Mouse (Mus musculus) common myeloid progenitor, adult 5-6 weeks (primary cell): ENCODE results near the gene Arhgap32. TPM values are rescaled to one million over a fixed set of nuclear protein-coding genes. Genes with fewer than 3 reads are reported as not detected.
A peak's percentile ranks its signal among the peaks of the same experiment; 100 is the strongest.
"Not testable (repeated sequence)": the region's sequence is repeated elsewhere in the genome, so short reads cannot be mapped to it uniquely, and the experiment has no call there.

ENCODE experiments used
- ATAC-seq: replicated peaks from 2 replicates; pipeline ENCODE4 v1.8.0; 2016; ENCODE audit warnings: low read depth, mild to moderate bottlenecking, moderate TSS enrichment, inconsistent platforms; ENCODE audit not compliant: poor library complexity, severe bottlenecking
- total RNA-seq: library from RNA; stranded (forward); fragments of 200-1000, 187-1606 nt; gene quantifications from 2 replicates; pipeline ENCODE4 v1.2.3, GENCODE M21; 2017

Gene Arhgap32
- total RNA-seq, 1 experiment from 2014 or later = 12.4 TPM

DNA sequence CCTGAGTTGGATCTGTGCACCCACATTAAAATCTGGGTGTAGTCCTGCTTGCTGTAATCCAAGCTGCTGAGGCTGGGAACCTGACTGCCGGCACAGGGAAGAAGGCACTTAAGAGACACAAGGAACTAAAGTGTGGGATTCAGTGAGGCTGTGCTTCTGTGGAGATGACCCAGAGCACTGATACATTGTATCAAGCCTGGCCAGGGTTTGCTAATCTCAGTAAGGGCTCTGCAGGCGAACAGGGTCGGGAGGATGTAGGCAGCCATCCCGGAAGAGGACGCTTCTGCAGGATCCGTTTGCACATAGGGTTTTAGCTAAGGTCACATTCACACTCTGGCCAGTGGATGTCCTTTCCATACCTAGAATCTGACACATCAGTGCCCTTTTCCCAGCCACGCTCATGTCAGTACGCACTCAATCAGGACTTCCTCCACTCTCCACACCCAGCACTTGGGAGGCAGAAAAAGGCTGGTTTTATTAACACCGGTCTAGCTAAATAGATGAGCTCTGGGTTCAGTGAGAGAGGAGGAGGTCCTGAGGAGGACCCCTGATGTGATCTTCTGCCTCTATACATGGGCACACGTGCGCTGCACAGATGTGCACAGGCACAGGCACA lies 20.9 kb downstream of the Arhgap32 start:
- no peak for ATAC-seq

DNA sequence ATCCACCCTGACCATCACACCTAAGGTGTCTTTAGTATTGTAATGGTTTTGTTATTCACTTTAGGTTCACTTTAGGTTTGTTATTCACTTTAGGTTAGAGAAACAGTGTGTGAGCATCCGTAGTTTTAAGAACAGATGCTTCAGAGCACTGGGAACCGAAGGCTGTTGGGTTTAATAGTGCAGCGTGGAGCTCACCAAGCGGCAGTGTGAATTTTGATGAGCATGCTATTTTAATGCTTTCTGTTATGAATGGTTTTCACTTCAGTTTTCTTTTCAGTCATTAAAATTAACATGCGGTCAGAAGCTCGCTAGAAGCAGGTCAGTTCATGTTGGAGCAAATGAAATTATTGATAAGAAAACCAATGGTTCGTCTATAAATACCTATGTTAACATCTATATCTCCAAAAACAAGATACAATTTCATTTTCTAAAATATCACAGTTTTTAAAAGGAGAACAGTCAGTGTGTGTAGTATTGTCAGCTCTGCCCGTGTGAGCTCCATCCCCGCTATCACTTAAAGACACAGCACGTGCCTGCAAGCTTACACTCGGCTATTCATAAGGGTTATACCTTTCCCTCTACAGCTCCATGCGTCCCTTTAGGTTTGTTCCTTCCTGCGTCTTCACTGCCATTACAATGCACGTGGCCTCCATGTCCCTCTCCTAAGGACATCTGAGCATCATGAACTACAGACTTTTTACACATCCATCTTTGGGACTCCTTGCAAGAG lies 21.9 kb downstream of the Arhgap32 start:
- no peak for ATAC-seq

DNA sequence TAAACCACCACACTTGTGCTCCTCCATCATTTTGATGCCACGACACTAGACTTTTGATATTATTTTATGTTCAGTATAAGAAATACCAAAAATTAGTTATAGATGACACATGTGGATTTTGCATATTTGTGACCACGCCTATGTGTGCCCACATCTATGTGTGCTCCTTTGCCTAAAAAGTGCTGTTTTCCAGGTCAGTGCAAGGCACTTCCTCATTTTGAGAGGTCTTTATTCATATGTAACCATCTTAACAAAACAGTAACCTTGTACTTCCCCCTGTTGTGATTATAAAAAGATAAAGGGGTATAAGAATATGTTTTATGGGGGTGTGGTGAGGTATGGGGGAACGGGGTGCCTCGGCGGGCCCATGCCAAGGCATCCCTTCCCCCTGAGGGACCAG lies 22.7 kb downstream of the Arhgap32 start:
- ATAC-seq = peak; percentile 96

DNA sequence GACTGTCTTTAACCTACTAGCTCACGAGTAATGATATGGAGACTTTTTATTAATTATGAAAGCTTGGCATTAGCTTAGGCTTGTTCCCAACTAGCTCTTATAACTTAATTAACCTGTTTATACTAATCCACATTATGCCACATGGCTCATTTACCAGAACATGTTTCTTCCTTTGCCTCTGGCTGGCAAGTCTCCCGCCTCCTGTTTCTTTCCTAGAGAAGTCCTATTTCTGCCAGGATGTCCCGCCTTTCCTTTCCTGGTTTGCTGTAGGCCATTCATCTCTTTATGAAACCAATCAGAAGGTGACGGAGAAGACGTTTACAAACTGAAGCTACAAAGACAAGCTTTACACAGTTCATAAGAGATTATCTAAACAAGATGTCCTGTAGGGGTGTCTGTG lies 23.7 kb downstream of the Arhgap32 start:
- no peak for ATAC-seq

DNA sequence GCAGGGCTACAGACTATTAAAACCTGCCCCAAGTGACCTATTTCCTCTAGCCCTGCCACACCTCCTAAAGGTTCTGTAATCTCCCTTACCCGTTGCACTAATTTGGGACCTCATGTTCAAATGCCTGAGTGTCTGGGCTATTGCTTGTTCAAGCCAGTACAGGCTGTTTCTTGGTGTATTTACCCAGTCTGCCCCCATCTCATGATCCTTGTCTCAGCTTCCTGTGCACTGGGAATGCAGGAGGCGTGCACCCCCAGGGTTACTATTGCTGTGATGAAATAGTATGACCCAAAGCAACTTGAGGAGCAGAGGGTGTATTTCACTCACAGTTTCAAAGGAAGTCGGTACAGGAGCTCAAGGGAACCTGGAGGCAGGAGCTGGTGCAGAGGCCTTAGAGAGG lies 26.9 kb downstream of the Arhgap32 start:
- 0 out of 2 replicates have a peak, but pooled peaks have one; percentile 8 for ATAC-seq

DNA sequence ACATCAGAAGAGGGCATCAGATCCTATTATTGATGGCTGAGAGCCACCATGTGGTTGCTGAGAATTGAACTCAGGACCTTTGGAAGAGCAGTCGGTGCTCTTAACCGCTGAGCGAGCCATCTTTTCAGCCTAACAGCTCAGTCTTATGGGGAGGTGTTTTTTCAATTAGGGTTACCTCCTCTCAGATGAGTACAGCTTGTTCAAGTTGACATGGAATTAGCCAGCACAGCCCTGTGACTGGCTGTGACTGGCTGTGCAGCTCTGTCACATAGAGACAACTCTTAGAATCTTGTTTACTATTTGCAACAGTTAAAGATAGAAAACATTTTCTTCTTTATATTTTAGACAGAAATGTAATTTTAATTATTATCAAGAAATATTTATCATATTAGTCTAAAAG lies 27.5 kb downstream of the Arhgap32 start:
- ATAC-seq = no peak

DNA sequence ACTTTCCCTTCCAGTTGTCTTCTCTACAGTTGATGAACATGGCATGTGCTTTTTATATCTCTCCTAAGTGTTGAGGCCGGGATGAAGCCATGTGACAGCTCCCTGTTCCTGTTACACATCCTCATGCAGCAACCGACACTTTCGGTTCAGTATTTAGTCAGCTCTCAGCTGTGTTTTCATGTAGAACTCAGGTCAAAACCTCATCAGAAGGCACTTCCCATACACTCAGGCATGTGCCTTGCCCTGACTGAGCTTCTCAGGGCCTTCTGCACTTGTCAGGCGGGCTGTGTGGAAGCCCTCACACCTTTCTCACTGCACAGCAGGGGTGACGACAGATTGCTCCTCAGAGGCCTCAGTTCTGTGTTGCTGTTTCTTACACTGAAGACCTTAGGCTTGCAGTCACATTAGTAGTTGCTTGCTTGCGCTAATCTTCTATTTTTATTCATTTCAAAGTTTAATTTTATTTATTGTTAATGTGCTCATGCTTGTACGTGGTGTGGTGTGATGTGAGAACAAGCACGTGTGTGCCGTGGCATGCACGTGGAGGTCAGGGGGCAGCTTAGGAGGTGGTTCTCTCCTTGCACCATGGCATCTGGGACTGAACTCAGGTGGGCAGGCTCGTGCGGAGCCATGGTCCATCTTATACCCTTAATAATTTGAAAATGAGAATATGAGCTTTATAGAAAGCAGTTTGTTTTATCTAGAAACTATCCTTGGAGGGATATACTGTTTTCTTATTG lies 30.5 kb downstream of the Arhgap32 start:
- peak; percentile 64 for ATAC-seq

DNA sequence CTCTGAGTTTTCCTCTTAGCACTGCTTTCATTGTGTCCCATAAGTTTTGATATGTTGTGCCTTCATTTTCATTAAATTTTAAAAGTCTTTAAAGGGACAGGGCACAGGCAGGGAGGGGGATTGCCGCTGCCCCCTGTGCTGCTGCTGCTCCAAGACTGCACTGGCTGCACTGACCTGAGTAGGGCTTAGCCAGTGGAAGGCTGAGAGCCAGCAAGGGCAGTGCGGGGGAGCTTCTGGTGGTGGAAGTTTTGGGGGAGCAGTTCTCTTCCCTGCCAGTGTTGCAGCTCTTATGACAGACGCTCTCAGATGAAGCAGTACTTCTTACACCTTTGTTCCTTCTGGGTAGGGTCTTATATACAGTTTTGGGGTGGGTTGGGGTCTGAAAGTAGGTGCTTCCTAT lies 33.3 kb downstream of the Arhgap32 start:
- no peak for ATAC-seq

DNA sequence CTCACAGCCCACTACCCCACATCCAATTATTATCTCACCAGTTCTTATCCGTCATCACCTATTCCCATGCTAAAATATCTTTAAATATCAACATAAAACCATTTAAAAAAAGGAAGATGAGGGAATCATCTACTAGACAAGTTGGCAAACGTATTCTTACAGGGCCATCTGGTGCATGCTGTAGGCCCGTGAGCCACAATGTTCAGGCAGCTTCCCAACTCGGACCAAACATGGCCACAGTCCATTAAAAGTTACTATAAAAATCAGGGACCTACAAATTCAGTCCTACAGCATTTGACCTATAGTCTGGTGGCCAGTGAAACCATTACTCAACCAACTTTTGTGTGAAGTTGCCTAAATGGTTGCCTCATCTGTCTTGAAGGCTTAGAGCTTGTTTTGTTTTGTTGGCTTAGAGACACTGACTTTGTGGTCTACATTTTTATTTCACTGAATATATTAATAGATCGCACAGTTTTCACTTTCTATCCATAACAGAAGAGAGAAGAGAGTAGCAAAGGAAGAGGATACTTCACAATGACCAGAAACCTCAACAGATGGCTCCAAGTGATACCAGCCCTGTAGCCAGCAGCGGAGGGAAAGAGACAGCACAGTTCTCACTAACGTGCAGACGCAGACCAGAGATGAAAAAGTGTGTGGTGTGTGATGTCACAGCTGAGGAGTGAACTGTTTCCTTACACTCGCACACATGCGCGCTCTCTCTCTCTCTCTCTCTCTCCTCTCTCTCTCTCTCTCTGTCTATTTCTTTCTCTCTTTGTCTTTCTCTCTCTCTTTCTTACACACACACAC lies 34.1 kb downstream of the Arhgap32 start:
- peak; percentile 92 for ATAC-seq

DNA sequence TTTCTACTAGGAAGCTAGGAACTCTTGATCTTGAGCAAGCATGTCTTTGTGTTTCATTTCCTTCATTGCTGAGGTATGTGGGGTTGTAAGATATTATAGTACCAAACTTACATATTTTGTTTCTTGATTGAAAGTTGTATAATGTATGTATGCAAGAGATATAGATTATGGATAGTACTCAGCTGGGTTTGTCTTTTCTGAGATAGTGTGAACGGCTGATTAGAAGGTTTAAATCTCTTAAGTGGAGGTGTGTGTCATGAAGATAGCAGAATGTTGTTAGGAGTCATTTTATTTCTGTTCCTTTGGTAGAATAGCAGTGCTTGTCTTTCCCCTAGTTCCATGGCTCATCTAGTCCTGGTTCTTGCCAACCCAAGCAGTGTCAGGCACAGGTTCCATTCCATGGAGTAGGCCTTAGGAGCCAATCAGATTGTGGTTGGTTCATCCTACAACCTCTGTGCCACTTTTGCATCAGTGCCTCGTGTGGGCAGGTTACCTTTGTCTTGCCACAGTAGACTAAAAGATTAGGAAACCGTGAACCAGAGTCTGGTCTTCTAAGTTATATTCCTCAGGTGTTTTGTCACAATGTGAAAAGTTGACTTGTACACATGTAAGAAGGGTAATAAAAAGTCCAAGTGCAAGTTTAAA lies 38.9 kb downstream of the Arhgap32 start:
- no peak for ATAC-seq

DNA sequence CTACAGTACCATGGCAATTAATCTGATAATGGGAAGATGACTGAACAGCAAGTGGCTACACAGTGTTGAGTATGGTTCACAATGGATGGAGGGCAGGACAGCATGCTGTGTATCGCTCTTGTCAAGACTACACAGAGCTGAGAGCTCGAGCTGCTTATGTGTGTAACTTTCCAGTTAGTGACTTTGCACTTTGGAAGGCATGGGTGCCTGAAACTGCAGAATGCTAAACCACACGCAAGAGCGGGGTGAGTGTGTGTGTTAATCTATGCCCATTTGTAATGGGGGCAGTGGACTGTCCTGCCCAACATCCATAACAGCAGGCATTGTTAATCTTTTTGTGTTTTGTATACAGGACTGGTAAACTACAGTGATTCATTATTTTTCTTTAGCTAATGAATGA lies 40.8 kb downstream of the Arhgap32 start:
- no peak for ATAC-seq

DNA sequence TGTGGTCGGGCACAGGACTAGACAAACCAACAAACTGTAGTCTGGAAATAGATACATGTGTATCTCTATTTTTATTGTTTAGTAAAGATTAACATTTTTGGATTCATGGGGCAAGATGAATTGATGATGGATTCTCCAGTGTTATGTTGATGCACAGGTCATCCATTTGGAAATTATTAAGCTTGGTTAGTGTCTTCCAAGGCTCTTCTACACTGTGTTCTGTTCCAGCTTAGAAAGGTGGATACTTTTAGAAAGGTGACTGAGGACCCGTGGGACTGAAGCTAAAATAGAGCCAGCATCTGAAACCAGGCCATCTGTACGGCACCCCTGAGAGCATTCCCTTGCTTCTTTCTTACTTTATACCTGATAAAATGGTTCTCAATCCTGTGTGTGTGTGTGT lies 41.3 kb downstream of the Arhgap32 start:
- no peak for ATAC-seq

DNA sequence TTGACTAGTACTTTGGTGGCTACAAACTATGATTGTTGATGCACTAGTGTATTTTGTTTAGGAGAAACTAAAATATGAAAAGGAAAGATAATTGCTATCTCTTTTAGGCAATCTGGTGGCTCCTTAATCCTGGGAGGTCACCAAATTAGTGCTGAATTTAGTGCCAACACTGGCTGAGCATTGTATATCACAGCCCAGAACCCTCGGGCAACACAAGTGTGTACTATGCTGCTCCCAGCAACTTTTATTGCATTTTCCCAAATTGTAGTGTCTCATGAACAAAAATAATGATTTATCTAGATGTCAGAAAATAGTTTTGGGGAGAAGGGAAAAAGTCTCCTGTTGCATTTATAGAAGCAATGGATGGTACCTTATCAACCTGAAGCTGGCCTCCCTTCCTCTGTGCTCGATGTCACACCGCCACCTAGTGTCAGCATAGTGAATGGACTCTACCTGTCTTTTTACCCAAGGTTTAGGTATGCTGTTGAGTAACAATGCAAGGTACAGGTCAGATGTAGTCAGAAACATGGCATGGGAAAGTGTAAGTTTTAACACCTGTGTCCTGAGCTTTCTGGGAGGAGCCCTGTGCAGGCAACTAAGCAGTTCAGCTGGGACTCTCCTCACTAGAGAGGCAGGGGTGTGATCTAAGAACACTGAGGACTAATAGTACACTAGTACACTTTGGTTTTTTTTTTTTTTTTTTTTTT lies 43.1 kb downstream of the Arhgap32 start:
- peak; percentile 83 for ATAC-seq

DNA sequence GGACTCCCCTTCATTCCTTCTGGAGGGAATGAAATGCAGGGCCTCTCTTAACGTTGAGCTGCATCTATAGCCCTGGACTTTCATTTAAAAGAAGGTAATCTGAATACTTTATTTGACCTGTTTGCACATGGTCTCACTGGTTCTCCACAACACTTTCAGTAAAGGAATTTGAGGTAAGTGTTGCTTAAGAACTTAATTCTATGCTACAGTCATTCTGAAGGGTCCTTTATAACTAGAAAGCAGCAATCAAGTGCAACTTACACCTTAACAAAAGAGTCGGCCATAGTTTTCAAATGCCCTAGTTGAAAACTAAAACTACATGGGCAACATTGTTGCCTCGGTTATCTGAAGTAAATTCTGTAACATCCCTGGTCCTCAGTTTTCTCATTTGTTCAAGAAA lies 43.8 kb downstream of the Arhgap32 start:
- ATAC-seq = no peak

DNA sequence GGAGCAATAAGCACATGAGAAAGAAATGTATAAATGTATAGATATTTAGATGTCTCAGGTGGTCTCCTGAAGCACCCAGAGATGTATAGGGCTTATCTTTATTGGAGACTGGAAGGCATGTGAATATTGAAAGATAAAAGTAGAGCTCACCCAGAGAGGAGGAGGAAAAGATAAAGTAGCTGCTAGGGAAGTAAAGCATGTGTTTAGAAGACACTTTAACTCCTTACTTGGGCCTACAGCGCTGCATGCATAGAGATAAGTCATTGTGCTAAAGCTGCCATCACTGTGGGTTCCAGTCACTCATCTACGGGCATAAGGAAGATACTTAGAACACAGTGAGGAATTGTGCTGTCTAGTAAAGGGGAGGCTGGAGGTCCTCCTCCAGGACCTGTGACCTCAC lies 46.9 kb downstream of the Arhgap32 start:
- peak; percentile 50; the same call in 1 of the 2 replicates for ATAC-seq

DNA sequence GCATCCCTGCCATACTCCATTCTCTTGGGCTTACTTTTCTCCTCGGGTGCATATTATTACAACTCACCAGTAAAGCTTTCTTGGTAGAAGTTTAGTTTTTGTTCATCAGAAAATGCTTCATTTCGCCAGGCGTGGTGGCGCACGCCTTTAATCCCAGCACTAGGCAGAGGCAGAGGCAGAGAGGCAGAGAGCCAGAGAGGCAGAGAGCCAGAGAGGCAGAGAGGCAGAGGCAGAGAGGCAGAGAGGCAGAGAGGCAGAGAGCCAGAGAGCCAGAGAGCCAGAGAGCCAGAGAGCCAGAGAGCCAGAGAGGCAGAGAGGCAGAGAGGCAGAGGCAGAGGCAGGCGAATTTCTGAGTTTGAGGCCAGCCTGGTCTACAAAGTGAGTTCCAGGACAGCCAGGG lies 47.9 kb downstream of the Arhgap32 start:
- ATAC-seq = not testable (repeated sequence)

DNA sequence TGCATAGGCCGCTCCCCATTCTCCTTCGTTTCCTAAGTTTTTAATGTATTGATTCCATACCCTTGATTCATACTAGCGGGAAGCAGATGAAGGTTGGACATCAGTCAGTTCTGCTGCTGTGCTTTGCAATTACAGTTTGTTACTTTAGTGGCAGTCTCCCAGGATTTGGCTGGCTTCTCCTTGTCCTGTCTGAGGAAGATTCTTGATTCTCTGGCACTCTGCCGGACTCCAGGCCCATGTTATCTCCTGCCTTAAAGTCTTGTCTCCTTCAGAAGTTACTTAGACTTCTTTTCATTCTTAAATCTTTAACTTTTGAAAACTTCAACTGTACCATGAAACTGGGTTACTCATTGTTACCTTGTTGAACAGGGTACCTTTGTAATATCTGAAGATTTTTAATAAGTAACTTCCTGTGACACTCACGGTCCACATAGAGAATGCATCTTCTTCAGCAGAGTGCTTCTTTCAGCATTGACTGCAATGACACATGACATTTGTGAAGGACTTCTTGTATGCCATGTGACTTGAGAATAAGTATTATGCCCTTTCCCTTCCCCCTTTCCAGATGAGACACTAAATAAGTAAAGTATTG lies 52.7 kb downstream of the Arhgap32 start:
- ATAC-seq = no peak

DNA sequence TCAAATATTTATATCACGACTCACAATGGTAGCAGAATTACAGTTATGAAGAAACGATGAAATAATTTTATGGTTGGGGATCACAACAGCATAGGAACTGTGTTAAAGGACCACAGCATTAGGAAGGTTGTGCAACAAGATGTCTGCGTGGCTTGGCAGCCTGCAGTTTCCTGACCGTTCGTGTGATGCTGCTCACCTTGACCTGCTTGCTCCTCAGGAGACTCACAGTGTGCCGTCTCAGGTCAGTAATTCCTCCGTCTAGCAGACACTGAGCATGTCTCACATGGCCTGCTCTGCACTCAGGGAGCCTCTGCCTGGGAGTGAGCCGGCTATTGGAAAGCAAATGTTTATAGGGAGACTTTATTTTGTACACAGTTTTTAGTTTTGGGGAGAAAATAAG lies 54.8 kb downstream of the Arhgap32 start:
- no peak for ATAC-seq

DNA sequence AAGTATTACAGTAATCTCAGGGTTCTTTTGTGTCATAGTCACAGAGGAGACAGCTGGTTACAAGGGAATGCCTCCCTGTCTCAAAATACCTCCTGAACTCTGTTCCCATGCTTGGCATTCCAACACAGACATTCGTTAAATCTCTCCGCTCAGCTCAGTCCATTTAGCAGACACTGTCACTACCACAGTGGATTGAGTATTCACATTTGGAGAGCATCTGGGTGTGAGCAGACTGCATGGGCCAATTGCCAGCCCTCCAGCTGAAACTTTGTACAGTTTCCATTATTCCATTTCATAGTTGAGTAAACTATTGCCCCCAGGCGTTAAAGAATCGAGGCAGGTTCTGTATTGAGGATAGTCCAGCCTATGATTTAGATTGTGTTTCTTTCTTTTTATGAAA lies 60.7 kb downstream of the Arhgap32 start:
- ATAC-seq = no peak
